Mouse (Mus musculus) v-Abl transformed pro-B cells (cell line): ENCODE measurements around the gene Olfr1487.
"Not testable (repeated sequence)": the region's sequence is repeated elsewhere in the genome, so short reads cannot be mapped to it uniquely, and the experiment has no call there.

Experiments used
- in situ Hi-C, 2 experiments: fragments of 400-800 bp; cut with MboI; formaldehyde crosslinking; loops; one replicate each; pipeline ENCODE4 v1.15.1; 2025; ENCODE audit not compliant: unreplicated experiment in 2 of 2

Gene Olfr1487

GRCm38 (mm10) chr19:13617075-13617474, at the start of gene Olfr1487:
TSS of gene Olfr1487 (plus strand) at chr19:13617375.
- in situ Hi-C loops, result not testable (repeated sequence)

- in situ Hi-C loops, result no loop called here
Measured at GRCm38 (mm10) chr19:13583211-13583610, 34.0 kb upstream of the Olfr1487 start, which contains the start of gene Olfr1484. TSS of gene Olfr1484 (plus strand) at chr19:13583511.

- in situ Hi-C loops, result no loop called here
Measured at GRCm38 (mm10) chr19:13631321-13631720, 14.1 kb downstream of the Olfr1487 start, which contains the start of gene Olfr1489. TSS of gene Olfr1489 (plus strand) at chr19:13631621.

- in situ Hi-C loops, result no loop called here
Measured at GRCm38 (mm10) chr19:13650791-13651190, 33.6 kb downstream of the Olfr1487 start, which contains the start of gene Olfr1490. TSS of gene Olfr1490 (plus strand) at chr19:13651091.
